Mouse (Mus musculus): Measurements from ENCODE around the gene Agbl3.

The Agbl3 gene

DNA sequence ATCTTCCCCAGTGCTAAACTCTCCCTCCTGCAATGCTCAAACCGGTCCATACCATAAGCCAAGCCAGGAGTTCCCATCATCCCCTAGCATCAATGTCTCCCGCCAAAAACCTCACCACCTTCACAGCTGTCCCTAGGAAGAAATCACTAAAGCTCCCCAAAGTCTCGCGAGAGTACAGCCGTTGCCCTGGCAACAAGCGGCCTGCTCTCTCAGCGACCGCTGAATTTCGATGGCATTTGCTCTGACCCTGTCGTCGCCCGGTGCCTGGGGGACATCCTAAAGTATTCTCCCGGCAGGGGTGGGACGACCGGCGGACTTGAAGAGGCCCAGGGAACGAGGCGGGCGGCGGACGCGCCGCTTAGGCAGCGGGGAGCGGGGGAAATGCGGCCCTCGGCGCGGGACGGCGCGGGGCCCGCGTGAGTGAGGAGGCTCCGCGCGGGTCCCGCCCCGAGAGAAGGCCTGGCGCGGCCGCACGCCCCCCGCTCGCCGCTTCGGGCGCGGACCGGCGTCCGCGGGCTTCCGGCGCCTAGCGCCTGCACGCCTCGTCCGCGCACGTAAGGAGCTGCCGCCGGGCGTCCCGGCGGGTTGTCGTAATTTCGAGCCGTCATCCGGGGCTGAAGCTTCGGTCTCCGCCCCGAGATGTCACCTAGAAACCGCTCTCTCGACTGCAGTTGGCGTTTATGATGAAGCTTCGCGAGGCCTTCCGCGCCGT is at the start of gene Agbl3:
TSS of gene Agbl3 (plus strand) at position 202 of the 712 bp plus-strand sequence.
- peak; percentile 96 for DNase-seq (ENCODE audit: low spot score)

DNA sequence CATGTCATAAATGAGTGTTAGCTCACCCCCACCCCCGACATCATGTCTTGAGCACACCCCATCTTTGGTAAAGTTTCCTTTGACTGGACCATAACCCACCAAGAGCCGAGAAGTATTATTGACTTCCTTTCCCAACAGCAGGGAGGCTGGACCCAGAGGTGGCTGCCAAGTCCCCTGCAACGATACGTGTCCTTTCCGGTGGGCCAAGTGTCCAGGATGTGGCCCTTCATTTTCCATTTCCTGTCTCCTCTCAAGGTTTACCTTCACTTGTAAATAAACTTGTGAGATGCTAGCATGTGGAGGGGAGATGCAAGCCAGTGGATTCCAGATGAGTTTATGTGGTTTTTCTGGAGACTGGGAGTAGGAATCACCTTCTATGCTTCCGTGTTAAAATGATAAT is 49.2 kb upstream of the Agbl3 start:
- no peak for DNase-seq (ENCODE audit: low spot score)

DNA sequence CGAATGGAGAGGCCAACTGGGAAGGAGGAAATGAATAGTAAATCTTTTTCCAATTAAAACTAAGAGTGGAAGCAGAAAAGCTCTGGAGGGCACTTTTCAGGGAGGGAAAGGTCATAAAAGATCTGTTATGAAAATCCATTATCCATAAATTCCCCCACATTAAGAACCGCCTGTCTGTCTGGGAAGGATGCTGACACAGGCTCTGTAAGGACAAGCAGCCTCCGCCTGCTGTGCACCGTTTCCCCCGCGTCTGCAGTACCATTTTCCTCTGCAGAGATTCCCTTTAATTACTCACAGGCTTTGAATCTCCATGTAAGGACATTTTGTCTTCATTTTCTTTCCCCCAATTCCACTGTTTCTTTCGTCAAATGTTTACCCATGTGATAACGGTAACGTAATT is 48.7 kb upstream of the Agbl3 start:
- no peak for DNase-seq (ENCODE audit: low spot score)

DNA sequence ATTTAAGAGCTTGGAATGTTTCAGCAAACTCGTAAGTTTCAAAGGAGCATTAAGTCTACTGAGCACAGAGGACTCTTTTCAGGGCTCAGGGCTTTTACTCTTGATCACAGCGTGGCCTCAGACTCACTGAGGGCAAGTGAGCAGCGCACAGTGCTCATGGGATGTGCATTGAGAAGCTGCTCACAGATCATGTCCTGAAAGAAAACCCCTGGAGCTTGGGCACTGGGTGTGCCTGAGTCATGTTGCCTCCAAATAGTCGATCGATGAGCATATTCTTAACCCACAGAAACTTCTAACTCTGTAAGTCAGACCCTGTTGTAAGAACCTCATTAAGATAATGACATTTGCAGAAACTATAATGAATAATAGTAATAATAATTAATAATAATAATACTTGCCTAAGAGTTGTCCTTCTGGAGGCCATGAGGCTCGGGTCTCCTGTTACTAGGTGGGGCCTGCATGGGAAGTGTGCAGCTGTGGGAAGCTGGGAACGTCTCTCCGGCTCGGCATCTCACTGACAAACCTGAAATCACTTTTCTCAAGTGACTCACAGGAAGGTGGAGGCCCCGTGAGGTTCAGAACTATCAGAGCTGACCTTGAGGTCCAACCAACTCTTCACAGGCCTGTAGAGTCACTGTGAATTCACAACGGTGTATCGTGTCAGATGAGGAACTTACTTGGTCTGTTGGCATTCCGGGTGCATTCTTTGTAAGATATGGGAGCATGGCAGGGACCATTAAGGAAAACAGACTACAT is 45.1 kb upstream of the Agbl3 start:
- DNase-seq (ENCODE audit: low spot score): no peak

DNA sequence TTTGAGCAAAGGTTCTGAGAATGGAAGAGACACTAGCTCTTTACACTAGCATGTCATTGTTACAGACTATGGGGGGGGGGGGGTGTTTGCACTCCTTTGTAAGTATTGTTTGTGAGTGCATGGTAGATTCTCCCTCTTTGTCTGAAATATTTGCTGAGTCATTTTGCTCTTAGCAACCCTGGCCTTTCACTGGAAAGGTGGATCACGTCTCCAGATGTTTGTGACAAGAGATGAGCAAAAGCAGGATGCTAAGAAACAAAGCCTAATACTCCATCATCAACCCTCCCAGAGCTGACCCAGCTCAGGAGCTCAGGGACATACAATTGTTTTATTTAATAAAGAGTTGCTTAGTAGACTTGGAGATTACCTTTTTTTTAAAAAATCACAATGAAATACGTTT is 43.3 kb upstream of the Agbl3 start:
- no peak for DNase-seq (ENCODE audit: low spot score)

DNA sequence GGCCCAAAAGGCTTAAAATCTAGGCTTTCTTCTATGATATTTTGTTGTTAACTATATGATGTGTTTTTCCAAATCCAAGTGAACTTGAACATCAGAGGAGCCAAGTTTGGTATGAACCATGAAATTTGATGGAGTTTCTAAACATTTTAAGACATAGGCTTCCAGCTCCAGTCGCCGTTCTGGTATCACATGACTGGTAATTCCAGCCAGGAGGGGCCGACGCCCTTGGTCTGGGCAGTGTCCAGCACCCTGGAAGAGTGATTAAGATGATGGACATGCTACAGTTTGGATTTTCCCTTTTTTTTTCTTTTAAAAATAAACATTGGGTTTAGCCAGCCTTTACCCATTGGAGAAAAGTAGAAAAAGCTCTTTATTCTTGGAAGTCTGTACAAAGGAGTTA is 36.3 kb upstream of the Agbl3 start:
- DNase-seq (ENCODE audit: low spot score): no peak

DNA sequence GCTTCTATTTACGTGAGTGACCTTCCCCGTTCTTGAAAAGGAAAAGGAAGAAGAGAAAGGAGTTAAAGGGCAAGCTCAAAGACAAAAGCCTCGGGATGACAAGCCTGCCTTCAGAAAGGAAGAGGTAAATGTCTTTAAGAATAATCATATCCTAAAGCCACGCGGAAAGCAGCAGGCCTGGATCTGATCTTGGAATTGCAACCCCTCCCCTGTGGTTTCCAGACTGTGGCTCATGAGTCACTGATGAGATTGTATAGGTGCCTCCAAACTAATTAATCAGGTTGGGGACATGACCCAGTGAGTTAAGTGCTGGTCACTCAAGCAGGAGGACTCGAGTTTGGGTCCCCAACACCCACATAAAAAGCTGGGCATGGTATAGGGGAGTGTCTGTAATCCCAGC is 32.4 kb upstream of the Agbl3 start:
- no peak for DNase-seq (ENCODE audit: low spot score)

DNA sequence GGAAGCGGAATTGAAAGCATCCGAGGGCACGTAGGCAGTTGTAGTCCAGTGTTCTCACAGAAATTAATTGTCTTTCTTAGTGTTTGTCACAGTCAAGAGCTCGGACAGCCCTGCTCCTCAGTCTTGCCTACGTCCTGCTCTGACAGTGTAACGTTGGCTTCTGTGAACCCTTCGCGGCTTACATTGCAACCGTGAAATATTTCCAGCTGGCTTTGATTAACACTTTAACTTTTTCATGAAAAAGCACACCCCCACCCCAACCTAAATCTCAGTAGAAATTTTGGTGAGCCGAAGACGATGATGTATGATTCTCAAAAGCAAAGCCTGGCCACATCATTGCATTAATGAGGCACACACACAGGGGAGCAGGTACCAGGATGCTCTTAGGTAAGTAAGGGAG is 31.7 kb upstream of the Agbl3 start:
- DNase-seq (ENCODE audit: low spot score): no peak

DNA sequence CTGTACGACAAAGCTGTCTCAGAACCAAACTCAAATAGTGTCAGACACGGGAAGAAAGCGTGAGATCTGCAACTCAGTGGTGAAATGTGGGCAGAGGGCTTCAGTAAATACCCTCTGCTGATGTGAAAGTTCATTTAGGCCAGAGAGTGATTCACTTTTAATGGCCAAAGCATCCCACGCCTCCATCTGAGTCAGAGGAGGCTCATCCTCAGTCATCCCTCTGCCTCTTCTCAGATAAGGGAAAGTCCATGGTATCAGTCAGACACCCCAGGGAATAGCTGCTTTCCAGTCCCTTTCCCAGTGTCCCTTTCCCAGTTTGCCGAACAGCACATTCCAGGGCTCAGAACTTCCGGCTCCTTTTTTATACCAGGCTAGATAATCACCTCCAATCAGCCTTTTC is 30.7 kb upstream of the Agbl3 start:
- DNase-seq (ENCODE audit: low spot score): no peak

DNA sequence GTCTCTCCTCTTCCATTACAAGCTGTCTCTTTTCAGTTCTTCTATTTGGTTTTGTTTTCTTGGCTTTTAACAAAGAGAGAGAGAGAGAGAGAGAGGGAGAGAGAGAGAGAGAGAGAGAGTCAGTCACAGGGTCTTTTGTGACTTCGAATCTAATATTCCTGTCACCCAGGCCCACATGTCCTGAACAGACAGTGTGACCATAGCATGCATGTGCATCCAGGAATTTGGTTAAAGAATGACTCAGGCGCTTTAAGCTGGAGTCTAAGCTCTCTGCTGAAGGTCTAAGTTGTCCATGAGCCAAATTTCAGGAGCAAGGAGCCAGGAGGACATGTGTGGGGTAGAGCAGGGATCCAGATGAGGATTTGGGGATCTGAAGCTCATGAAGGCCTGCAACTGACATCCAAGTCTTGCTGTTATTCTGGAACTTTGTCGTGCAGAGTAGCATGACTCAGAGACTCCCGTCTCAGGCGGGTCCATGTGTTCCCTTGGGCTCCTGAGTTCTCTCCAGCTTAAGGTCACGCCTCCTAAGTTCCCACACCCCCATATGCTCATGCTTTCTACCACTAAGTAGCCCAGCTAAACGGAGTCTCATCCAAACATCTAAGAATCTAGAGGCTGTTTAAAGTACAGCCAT is 29.6 kb upstream of the Agbl3 start:
- peak; percentile 35 for DNase-seq (ENCODE audit: low spot score)

DNA sequence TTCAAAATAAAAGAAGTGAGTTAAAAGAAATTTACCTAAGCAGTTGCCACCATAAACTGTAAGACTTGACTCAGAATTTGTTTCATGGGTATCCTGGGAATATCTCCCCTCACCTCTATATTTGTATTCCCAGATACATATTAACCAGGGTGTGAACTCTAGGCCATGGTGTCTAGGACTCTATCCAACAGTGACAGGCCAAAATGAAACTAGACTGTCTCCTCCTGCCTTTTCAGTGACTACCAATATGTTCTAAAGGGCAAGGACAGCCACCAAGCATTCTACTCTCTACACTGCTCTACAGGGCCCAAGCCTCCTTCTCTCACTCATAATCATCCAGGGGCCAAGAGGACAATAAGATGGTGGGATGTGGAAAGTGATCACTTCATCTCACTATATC is 28.6 kb upstream of the Agbl3 start:
- no peak for DNase-seq (ENCODE audit: low spot score)

DNA sequence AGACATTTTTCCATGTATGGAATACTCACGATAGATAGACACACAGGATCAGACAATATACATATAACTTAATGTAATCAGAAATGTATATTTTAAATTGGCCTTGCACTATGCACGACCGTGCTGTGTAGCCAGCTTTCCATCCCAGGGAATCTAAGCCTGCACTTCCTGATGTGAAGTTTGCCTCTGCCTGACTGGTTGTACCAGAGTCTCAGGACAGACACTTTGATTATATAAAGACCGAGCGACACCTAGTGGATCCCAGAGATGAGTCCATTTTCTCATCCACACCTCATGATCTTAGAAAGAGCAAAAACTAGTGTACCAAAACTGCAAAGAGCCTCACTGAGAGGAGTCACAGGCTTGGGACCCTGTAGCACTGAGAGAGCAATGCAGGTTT is 25.8 kb upstream of the Agbl3 start:
- peak; percentile 54 for DNase-seq (ENCODE audit: low spot score)

DNA sequence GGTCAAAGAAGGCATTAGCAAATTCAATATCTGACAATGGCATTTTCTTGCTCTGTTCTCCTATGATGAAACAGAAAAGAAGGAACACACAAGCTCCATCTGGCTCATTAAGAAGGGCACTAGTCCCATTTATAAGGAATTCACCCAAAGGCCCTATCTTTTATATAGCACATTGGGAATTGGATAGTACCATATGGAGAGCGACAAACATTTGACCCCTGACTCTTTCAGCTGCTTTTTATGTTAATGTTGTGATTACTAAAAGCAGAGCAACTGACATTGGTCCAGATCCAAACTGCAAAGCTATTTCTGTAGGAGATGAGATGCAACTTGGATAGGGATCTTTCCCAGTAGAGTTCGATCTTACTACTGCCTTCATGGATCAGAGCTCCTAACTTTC is 21.9 kb upstream of the Agbl3 start:
- no peak for DNase-seq (ENCODE audit: low spot score)

DNA sequence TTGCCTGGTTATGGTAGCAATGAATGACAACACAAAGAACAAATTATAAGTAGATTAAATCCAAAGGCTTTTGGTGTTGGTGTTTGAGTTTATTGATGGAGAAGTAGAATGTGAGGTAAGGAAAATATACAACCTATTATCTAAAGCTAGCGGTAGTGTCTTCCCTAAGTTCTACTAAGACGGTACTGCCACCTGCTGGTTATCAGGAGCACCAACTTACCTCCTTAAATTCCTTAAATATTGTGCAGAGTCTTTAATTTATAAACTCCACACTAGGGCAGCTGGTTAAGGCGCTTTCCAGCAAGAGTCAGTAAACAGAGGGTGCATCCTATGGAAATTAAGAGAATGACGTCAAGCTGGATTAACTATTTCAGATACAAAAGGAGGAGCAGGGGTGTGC is 20.2 kb upstream of the Agbl3 start:
- DNase-seq (ENCODE audit: low spot score): peak; percentile 53

DNA sequence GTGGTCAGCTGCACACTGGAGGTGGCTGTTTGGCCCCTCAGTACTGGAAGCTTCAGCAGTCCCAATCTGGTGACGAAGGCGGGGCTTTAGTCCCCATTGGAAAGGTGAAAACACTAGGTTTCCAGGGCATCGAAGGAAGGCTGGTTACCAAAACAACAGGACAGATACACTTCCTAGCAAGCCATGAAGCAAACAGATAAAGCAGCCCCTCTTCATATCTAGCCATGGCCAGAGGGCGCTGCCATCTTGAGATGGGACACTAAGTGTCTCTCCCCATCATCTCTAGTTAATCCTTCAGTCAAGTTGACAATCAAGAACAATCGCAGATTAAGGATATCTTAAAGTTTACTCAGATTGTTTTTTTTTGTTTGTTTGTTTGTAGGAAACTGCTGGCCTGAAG is 14.5 kb upstream of the Agbl3 start:
- no peak for DNase-seq (ENCODE audit: low spot score)

DNA sequence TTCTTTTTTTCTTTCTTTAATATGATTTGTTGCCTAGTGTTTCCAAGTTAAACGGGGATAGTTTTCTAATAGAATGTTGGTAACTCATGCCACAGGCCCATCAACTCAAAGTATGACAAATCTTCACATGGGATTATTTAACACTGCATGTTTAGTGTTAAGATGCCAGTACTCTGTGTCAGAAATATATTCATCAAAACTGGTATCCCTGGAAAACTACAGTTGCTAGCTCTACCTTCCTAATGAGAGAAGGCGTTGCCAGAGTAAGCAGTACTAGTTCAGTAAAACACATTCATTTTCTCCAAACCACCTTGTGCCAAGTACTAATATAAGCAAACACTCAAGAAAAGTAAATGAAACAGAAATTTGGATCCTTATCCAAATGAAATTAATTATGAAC is 10.2 kb upstream of the Agbl3 start:
- DNase-seq (ENCODE audit: low spot score): no peak

DNA sequence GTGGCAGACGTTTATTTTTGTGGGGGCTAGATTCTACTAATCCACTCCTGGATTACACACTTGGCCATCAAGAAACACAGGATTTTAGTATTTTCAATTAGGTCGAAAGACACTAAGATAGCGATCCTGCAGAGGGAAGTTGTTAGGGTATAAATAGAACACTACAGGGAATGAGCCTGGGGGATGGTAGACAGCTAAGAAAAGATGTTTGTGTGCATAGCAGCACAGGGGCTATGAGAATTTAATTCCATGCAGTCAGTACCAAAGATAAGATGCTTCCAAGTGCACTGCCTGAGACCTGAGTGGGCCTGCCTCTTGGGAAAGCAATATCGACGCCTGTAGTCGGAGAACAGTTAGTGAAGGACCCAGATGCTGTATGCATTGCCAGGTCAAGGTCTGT is 9.7 kb upstream of the Agbl3 start:
- DNase-seq (ENCODE audit: low spot score): no peak

DNA sequence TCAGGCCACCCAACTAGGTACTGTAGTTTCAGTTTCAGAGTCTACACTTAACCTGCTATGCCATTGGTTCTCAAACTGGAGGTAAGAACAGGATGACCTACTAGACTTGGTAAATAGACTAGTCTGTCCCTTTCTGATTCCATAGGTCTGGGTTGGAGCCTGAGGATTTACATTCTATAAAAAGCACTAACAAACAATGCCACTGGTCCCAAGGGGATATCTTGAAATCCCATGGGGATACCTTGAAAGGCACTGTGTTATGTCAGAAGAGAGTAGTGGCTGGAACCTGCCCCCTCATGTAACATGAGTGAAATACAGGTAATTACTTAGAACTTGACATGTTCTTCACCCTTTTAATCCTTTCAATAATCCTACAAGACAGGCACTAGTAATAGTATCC is 3.8 kb upstream of the Agbl3 start:
- no peak for DNase-seq (ENCODE audit: low spot score)

DNA sequence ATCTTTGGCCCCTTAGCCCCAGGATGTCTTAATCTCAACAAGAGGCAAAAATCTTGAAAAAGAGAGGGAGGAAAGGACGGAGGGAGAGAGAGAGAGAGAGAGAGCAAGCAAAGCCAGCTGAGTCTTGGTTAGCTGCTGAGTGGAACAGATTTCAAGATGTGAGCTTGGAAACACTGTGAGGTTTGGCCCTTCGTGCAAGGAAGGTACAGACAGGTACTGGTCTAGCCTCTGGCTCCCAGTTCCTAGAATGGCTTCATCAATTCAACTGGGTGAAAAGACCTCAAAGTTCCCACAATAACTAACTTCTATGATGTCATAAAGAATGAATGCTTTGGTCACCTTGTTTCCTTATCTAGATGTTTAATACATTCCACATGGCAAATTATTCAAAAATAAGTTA is 3.1 kb upstream of the Agbl3 start:
- DNase-seq (ENCODE audit: low spot score): no peak

DNA sequence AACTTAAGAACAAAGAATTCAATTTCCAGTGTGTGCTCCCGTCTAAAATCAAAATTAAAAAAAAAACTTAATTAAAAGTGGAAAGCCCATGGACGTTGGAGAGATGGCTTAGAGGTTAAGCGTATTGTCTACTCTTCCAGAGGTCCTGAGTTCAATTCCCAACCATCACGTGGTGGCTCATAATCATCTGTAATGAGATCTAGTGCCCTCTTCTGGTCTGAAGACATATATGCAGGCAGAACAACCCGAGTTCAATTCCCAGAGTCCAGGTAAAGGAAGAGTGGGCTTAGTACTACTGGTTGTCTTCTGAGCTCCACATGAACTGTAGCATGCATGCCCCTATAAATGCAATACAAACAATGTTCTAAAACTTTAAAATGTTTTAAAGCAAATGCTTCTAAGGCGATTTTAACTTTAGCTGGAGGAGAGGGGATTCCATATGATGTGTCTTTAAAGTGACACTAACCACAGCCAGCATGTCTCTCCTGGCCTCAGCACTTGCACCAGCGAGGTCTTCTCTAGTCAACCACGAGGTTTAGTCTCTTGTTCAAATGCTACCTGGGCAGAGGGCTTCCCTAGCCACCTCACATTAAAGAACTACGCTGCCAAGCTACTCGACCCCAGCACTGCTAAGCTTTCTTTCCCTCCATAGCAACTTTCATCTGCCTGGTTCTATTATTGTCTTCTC is 2.1 kb upstream of the Agbl3 start:
- no peak for DNase-seq (ENCODE audit: low spot score)

DNA sequence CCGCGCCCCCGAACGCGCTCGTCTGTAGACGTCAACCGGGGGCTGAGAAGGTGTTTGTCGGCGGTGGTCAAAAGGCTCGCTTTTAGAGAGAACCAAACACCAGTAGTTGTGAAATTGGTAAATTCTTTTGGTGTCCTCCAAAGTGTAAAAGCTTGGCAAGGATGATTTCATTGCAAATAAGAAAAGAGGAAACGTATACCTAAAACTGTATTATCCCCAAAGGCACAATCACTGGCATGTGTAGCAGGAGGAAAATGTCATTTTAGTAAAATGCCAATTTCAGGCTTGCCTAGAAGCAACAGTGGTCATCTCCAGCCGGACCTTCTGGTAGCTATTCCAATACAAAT is 684 bp downstream of the Agbl3 start:
- no peak for DNase-seq (ENCODE audit: low spot score)

DNA sequence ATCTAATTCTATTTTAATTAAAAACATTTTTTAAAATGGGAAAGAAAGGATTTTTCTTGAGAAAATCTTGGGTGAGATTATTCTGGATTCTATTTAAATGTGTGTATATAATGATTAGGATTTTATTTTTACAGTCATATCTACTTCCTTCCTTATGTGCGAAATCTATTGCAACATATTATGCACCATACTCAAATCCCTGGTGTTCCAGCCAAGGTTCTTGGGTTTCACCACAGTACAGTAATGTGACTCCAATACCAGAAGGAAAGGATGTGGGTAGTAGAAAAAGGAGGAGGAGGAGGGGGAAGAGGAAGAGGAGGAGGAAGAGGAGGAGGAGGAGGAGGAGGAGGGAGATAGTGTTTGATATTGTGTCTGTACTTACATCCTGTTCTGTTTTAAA is 2.3 kb downstream of the Agbl3 start:
- no peak for DNase-seq (ENCODE audit: low spot score)

DNA sequence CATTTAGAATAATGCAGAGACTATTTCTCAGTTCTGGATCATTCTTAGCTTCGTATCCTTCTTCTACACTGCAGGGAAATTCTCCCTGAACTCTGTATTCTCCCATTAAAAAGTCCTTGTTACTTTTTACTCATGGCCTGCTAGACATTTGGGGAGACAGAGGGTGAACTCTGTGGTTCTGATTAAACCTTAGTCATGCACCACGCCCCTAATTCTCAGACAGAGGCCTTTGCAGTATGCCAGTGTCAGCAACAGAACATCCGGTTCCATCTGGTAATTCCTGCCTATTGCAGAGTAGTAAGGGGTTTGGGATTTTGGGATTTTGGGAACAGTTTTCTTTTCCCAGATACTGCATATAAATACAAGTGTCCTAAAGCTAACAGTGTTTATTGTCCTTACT is 16.6 kb downstream of the Agbl3 start:
- peak; percentile 36 for DNase-seq (ENCODE audit: low spot score)
